Mouse (Mus musculus): ENCODE results near the gene Rcc2.

- TF ChIP-seq CTCF (IDR thresholded peaks at IDR 0.05; ENCODE audit: low read depth, low read length), result no peak
- no peak for TF ChIP-seq POLR2A (IDR thresholded peaks at IDR 0.05; ENCODE audit: borderline replicate concordance, low read depth, low read length)
Observed at GRCm38 (mm10) chr4:140716994-140717393, 16.7 kb downstream of the Rcc2 start.

Measured in bone marrow macrophage, adult 2 months (primary cell).